Mouse (Mus musculus): ENCODE measurements at regions not wholly inside any gene's neighbourhood (a gene's known extent, or its start where the extent isn't known, plus 50 kb on each side); places are given as distances from the start of the nearest gene placed in this dataset.

- no peaks in the 10 kb centered on the region for H3K36me3 ChIP-seq (ENCODE audit: control insufficient read depth, insufficient read depth)
- no peaks in the 10 kb centered on the region for H3K27me3 ChIP-seq (ENCODE audit: control insufficient read depth, insufficient read depth, insufficient read length)
- H3ac ChIP-seq (ENCODE audit: control insufficient read depth, insufficient read length), result no peak overlapping the region
- TF ChIP-seq MAX (IDR thresholded peaks at IDR 0.05; ENCODE audit: low read depth), result no peak
- TF ChIP-seq TCF12 (IDR thresholded peaks at IDR 0.05; ENCODE audit: insufficient read depth, poor library complexity, severe bottlenecking), result no peak
- TF ChIP-seq CEBPB (IDR thresholded peaks at IDR 0.05; ENCODE audit: insufficient read depth, poor library complexity, severe bottlenecking), result no peak
- no peak for TF ChIP-seq POLR2AphosphoS2 (IDR thresholded peaks at IDR 0.05; ENCODE audit: insufficient read length, low read depth)
- no peak for TF ChIP-seq MYOG (IDR thresholded peaks at IDR 0.05; ENCODE audit: control insufficient read depth in 1 of 3, insufficient read depth in 1 of 3, insufficient read length in 2 of 3, low read depth in 2 of 3)
- TF ChIP-seq POLR2A (IDR thresholded peaks at IDR 0.05; ENCODE audit: insufficient read length, low read depth), result no peak
- TF ChIP-seq E2F4 (IDR thresholded peaks at IDR 0.05; ENCODE audit: insufficient read depth), result no peak
- no peak for TF ChIP-seq REST (IDR thresholded peaks at IDR 0.05; ENCODE audit: insufficient read depth, insufficient read length)
- no peak for TF ChIP-seq USF1 (IDR thresholded peaks at IDR 0.05; ENCODE audit: low read depth)
- TF ChIP-seq MYOD1 (IDR thresholded peaks at IDR 0.05; ENCODE audit: control insufficient read depth in 1 of 3, insufficient read length in 2 of 3, low read depth in 2 of 3), result no peak
- no peak for TF ChIP-seq SRF (IDR thresholded peaks at IDR 0.05; ENCODE audit: control insufficient read depth, insufficient read length, low read depth)
- TF ChIP-seq TCF3 (IDR thresholded peaks at IDR 0.05; ENCODE audit: insufficient read length, low read depth), result no peak
- peak overlapping the region; percentile 22 for H3K4me2 ChIP-seq (ENCODE audit: low read depth)
- H3K79me2 ChIP-seq (ENCODE audit: control insufficient read depth, insufficient read depth), result no peaks in the 10 kb centered on the region
- H3K4me3 ChIP-seq, result no peak overlapping the region
Measured at GRCm38 (mm10) chr4:54282934-54283333, 457.1 kb downstream of the Tmem38b start.

GRCm38 (mm10) chr4:54313804-54314203 lies 488.0 kb downstream of the Tmem38b start:
- H3K4me3 ChIP-seq, result no peak overlapping the region
- no peaks in the 10 kb centered on the region for H3K27me3 ChIP-seq (ENCODE audit: control insufficient read depth, insufficient read depth, insufficient read length)
- no peaks in the 10 kb centered on the region for H3K36me3 ChIP-seq (ENCODE audit: control insufficient read depth, insufficient read depth)
- H3K79me2 ChIP-seq (ENCODE audit: control insufficient read depth, insufficient read depth), result no peaks in the 10 kb centered on the region
- H3ac ChIP-seq (ENCODE audit: control insufficient read depth, insufficient read length), result no peak overlapping the region
- TF ChIP-seq CEBPB (IDR thresholded peaks at IDR 0.05; ENCODE audit: insufficient read depth, poor library complexity, severe bottlenecking), result no peak
- TF ChIP-seq POLR2A (IDR thresholded peaks at IDR 0.05; ENCODE audit: insufficient read length, low read depth), result no peak
- no peak for TF ChIP-seq REST (IDR thresholded peaks at IDR 0.05; ENCODE audit: insufficient read depth, insufficient read length)
- no peak for TF ChIP-seq POLR2AphosphoS2 (IDR thresholded peaks at IDR 0.05; ENCODE audit: insufficient read length, low read depth)
- TF ChIP-seq MAX (IDR thresholded peaks at IDR 0.05; ENCODE audit: low read depth), result no peak
- no peak for TF ChIP-seq SRF (IDR thresholded peaks at IDR 0.05; ENCODE audit: control insufficient read depth, insufficient read length, low read depth)
- TF ChIP-seq E2F4 (IDR thresholded peaks at IDR 0.05; ENCODE audit: insufficient read depth), result no peak
- no peak for TF ChIP-seq TCF3 (IDR thresholded peaks at IDR 0.05; ENCODE audit: insufficient read length, low read depth)
- no peak for TF ChIP-seq TCF12 (IDR thresholded peaks at IDR 0.05; ENCODE audit: insufficient read depth, poor library complexity, severe bottlenecking)
- TF ChIP-seq USF1 (IDR thresholded peaks at IDR 0.05; ENCODE audit: low read depth), result no peak
- TF ChIP-seq MYOD1 (IDR thresholded peaks at IDR 0.05; ENCODE audit: control insufficient read depth in 1 of 3, insufficient read length in 2 of 3, low read depth in 2 of 3), result no peak
- no peak for TF ChIP-seq MYOG (IDR thresholded peaks at IDR 0.05; ENCODE audit: control insufficient read depth in 1 of 3, insufficient read depth in 1 of 3, insufficient read length in 2 of 3, low read depth in 2 of 3)
- H3K4me2 ChIP-seq (ENCODE audit: low read depth), result no peak overlapping the region

- Histone ChIP-seq H3K4me3 (no peak overlapping the region), H3K4me2 (ENCODE audit: low read depth) (no peak overlapping the region), H3ac (ENCODE audit: control insufficient read depth, insufficient read length) (no peak overlapping the region), H3K36me3 (ENCODE audit: control insufficient read depth, insufficient read depth) (no peaks in the 10 kb centered on the region), H3K27me3 (ENCODE audit: control insufficient read depth, insufficient read depth, insufficient read length) (no peaks in the 10 kb centered on the region), H3K79me2 (ENCODE audit: control insufficient read depth, insufficient read depth) (no peaks in the 10 kb centered on the region)
- TF ChIP-seq POLR2AphosphoS2 (IDR thresholded peaks at IDR 0.05; ENCODE audit: insufficient read length, low read depth), result no peak
- no peak for TF ChIP-seq CEBPB (IDR thresholded peaks at IDR 0.05; ENCODE audit: insufficient read depth, poor library complexity, severe bottlenecking)
- no peak for TF ChIP-seq POLR2A (IDR thresholded peaks at IDR 0.05; ENCODE audit: insufficient read length, low read depth)
Measured at GRCm38 (mm10) chr4:54324851-54325250, 499.0 kb downstream of the Tmem38b start.

GRCm38 (mm10) chr4:54328273-54328672 lies 502.4 kb downstream of the Tmem38b start:
- Histone ChIP-seq H3K36me3 (ENCODE audit: control insufficient read depth, insufficient read depth) (no peaks in the 10 kb centered on the region), H3K4me3 (no peak overlapping the region), H3ac (ENCODE audit: control insufficient read depth, insufficient read length) (no peak overlapping the region), H3K4me2 (ENCODE audit: low read depth) (no peak overlapping the region), H3K27me3 (ENCODE audit: control insufficient read depth, insufficient read depth, insufficient read length) (no peaks in the 10 kb centered on the region), H3K79me2 (ENCODE audit: control insufficient read depth, insufficient read depth) (no peaks in the 10 kb centered on the region)
- no peak for TF ChIP-seq MAX (IDR thresholded peaks at IDR 0.05; ENCODE audit: low read depth)
- no peak for TF ChIP-seq REST (IDR thresholded peaks at IDR 0.05; ENCODE audit: insufficient read depth, insufficient read length)
- no peak for TF ChIP-seq MYOD1 (IDR thresholded peaks at IDR 0.05; ENCODE audit: control insufficient read depth in 1 of 3, insufficient read length in 2 of 3, low read depth in 2 of 3)
- TF ChIP-seq TCF12 (IDR thresholded peaks at IDR 0.05; ENCODE audit: insufficient read depth, poor library complexity, severe bottlenecking), result no peak
- no peak for TF ChIP-seq POLR2A (IDR thresholded peaks at IDR 0.05; ENCODE audit: insufficient read length, low read depth)
- no peak for TF ChIP-seq CEBPB (IDR thresholded peaks at IDR 0.05; ENCODE audit: insufficient read depth, poor library complexity, severe bottlenecking)
- TF ChIP-seq E2F4 (IDR thresholded peaks at IDR 0.05; ENCODE audit: insufficient read depth), result no peak
- no peak for TF ChIP-seq TCF3 (IDR thresholded peaks at IDR 0.05; ENCODE audit: insufficient read length, low read depth)
- TF ChIP-seq POLR2AphosphoS2 (IDR thresholded peaks at IDR 0.05; ENCODE audit: insufficient read length, low read depth), result no peak
- TF ChIP-seq SRF (IDR thresholded peaks at IDR 0.05; ENCODE audit: control insufficient read depth, insufficient read length, low read depth), result no peak
- no peak for TF ChIP-seq USF1 (IDR thresholded peaks at IDR 0.05; ENCODE audit: low read depth)
